Mouse (Mus musculus): ENCODE measurements around the gene Eif2ak4.

The Eif2ak4 gene

DNA sequence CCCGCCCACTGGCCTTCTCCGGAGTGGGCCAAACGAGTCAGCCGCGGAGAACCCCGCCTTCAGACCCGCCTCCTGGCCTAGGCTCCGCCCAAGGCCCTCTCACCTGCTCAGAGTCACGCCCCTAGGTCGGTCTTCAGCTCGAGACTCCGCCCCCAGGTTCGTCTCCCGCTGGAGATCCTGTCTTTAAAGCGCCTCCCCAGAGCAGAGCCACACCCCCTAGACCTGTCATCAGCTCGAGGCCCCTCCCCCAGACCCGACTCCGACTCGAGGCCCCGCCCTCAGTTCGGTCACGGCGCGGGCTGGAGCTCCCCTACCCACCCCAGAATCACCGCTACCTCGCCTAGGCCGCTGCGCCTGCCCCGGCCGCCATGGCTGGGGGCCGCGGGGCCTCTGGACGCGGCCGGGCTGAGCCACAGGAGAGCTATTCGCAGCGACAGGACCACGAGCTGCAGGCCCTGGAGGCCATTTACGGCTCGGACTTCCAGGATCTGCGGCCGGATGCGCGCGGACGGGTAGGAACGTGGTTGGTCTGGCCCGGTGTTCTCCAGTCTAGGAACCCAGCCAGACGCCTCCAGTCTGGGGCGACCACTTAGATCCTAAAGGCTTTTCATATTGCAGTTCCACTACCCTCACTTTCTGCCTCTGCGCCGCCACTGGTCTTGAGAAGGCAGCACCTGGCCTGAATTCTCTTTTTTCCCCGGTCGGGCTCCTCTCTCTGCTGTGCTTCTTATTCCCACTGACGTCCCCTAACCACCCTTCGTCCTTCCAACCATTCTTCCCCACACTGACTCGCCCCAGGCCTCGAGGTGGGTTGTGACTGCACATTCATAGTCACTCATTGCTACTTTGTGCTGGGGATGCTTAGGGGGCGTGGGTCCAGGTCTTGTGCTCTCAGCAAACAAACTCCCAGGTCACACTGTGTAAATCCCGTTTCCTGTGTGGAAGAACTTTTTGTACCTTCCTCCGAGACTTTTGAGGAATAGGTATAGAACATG lies at the start of gene Eif2ak4:
Gene Eif2ak4 (plus strand): TSS at position 278 of the 995 bp plus-strand sequence.
- peak; percentile 99 for DNase-seq (ENCODE audit: low spot score)

DNA sequence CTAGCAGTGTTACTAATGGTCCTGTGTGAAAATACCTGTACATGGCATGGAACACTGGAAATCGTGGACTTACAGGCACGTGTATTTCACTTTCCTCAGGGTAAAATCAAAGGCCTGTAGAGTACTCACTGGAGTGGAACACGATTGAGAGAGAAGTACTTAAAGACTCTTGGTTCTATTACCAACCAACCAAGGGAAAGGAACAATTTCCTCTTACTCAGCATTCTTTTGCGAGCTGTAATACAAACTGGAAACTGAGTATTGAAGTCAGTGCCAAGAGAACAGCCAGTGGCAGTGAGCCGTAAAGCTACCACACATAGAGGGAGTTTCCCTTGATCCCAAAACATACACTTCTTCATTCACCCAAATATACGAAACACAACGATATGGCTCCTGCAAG lies 47.1 kb upstream of the Eif2ak4 start:
- no peak for DNase-seq (ENCODE audit: low spot score)

DNA sequence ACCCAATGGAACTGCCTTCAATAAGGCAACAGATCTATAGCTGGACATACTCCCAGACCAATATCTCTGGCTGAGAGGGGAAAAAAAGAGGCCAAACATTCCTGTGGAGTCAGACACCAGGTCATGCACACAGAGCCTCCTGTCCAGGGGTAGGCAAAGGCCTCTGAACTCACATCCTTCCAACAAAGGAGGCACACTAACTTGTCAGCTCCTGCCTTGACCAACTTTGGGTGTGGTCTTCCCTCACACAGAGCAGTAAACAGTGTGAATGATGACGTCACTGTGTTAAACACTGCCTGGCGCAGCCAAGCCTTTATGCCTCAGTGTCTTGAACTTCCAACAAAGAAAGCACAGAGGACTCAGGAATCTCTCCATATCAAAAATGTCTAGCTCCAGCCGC lies 44.5 kb upstream of the Eif2ak4 start:
- DNase-seq (ENCODE audit: low spot score): no peak

DNA sequence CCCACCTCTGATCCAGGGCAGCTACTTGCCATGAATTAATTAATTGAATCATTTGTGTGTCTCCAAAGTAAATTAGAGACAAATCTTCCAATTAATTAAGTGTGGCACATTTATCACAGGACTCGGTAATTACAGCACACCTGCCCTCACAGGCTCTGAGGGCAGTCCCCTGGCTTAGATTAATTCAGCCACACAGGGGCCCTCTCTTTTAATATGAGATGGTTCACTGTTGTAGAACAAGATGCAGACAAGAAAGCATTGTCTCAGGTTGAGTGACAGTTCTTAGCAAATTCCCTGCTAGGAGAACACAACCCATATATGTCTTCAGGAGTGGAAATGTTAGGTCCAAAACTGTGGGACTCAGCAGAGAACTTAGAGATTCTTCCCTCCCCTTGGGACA lies 42.9 kb upstream of the Eif2ak4 start:
- DNase-seq (ENCODE audit: low spot score): no peak

DNA sequence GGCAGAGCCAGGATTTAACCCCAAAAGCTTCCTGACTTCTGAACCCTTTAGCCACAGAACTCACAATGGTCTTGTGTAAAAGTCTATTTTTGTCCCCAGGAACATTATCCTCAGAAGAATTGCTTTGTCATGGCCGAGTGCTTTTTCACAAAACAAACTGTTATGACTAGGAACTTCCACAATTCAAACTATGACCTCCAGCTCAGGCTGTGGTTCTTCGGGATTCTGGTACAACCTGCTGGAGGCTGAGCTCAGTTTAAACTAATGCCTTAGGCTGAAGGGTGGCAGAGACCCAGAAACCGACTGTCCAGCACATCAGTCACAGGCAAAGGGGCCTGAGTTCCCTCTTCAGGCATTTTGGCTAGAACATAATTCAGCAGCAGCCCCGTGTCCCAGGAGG lies 34.9 kb upstream of the Eif2ak4 start:
- no peak for DNase-seq (ENCODE audit: low spot score)

DNA sequence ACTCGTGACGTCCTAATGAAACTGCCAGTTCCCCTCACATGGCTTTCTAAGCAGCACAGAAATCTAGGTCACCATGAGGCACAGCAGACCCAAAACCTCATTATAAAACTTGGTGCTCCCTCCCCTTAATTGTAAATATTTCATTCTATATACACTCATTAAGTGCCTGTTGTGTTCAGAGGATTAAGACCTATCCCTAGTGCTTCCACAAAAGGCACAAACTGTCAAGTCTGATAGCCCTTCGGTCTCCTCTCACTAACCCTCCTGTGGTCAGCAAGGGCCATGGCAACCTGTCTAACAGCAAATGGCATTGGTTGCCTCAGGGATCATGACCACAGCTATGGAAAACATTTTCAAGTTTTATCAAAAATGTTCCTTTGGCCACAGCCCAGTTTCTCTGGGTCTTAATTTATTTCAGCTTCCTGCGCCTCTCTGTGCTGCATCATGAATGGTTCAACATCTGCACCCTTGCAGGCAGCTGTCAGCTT lies 34.5 kb upstream of the Eif2ak4 start:
- DNase-seq (ENCODE audit: low spot score): no peak

DNA sequence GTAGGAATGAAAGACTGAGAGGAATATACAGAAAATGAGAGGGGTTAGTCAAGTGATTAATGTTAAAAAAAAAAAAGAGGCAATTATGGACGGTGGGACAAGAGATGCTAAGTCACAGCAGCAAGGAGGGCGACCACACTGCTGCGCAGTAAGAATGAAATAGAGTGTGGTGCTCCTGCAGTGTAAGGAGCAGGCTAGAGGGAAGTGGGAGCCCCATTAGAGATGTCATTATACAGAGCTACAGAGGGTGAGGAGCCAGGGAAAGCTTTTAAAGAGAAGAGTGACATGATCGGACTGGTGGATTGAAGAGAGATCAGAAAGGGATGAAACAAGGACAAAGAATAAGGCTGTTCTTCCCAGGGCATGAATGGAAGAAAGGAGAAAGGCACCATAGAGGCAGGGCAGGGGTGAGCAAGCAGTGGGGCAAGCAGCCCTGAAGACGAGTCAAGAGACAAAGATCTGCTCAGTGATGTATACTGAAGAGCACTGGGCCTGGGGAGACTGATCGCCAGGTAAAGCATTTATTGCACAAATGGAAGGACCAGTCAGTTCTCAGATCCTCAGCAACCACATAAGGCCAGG lies 33.2 kb upstream of the Eif2ak4 start:
- no peak for DNase-seq (ENCODE audit: low spot score)

DNA sequence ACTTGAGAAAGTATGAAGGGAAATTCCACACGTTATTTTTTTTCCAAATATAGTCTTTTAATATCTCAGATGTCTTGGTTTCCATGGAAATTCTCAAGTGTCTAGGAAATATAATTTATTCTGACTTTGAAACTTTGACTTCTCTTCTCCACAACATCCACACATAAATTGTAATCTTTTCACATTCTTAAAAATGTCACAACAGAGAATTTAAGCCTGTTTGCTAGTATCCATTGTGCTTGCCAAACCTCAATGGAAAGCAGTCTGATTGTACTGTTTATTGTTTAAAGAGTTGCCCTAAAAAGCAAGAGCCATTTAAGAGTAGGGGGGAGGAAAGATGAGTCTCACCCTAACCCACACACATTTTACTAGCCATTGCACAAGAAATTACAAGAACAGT lies 16.6 kb upstream of the Eif2ak4 start:
- no peak for DNase-seq (ENCODE audit: low spot score)

DNA sequence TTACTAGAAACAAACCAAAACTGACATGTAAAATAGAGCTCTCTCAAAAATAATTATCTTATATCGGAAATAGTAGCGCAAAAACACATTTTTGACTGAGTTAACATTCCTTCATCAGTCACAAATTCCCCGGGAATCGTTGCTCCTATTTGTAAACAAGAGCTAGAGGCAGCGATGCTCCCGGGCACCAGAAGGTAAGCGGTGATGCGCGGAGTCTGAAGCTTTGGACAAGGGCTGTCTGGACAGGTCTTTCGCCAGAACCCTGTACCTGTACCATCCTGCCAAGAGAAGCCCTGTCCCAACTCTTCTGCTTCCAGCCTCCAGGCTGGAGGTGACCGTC lies 15.9 kb upstream of the Eif2ak4 start:
- peak; percentile 44 for DNase-seq (ENCODE audit: low spot score)

DNA sequence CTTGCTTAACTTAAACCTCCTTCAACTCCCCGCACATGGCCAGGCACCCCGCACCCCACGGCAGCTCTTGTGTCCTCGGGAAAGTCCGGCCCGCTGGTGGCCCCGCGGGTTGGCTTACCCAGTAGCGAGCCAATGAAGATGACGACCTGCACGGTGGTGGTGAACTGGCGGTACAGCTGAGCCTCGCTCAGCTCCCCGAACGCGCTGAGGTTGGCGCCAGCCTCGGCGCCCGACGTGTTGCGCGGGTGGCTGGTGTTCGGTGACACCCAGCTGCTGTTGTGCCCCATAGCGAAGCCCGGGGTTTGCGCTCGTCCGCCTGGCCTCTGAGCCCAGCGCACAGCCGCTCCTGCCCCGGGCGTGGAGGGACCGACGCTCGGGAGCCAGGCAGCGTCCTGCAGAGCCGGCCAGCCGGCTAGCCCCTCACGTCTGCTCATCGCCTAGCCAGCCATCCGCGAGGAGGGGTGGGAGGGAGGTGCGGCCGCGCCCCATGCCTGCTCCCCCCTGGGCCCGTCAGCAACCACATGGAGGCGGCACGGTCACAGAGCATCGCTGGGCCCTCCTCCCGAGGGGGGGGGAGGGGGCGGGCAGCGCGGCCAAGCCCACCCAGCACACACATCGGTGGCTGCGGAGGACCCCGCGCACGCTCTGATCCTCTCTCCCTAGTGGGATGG lies 15.4 kb upstream of the Eif2ak4 start, which contains the start of gene Gpr176:
Gene Gpr176 (minus strand): TSS at position 519 of the 671 bp plus-strand sequence.
- DNase-seq (ENCODE audit: low spot score): peak; percentile 62

DNA sequence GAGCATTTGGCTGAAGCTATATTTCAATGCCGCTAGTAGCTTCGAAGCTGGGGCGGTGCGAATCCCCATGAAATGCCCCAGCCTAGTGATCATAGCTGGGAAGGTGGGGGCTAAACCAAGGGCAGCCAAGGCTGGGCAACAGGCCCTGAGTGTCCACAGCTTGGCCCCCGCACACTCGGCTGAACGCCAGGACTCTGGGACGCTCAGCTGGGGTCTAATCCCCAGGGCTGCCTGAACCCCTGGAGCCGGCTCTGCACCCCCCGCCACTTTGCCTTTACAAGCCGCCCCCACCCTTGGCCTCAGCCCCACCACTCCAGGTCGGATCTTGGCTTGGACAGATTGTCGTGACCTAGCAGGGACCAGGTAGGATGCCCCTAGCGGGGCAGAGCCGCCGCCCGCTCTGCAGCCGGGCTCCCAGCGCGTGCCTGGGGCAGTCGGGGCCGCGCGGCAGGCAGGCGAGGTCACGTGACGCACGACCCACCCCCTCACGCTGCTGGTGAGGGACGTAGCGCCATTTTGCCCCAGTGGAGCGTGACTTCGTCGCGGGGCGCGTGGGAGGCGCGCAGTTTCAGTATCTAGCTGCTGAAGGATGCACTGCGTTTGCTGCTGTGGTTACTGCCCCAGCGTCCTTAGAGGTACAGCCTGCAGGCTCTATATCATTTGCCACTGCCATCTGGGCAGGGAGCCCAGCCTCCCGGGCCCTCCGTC lies 14.7 kb upstream of the Eif2ak4 start:
- peak; percentile 90 for DNase-seq (ENCODE audit: low spot score)

DNA sequence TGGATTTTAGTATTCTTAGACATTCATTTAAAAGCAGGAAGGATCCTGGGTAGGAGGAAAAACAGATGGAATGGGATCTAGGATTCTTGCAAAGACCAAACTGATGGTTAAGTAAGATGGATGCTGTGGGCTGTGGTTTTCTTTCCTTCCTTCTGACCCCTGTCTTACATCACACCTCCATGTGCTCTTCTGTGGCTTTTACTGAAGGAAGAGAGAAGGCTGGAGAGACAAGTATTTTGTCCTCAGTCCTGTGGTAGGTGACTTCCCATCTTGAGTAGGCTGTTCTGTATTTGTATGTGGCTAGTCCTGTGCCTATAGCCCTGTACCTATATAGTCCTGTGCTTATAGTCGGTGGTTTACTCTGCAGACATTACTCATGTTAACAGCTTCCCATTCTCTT lies 12.9 kb upstream of the Eif2ak4 start:
- DNase-seq (ENCODE audit: low spot score): no peak

DNA sequence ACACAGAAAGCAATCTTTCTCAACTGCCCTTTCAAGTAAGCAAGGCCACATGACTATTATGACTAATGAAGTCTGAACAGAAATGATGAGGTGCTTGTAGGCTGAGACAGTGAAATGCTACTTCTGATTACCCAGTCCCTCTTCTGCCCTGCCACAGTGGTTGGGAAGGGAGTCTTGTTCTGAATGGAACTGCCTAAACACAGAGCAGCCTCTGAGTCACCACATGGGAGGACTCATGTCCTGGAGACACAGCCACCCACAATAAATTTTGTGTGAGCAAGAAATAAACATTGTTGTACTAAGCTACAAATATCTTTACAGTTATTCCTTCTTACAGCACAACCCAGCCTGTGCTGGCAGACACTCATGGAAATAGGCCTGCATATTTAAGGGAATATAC lies 12.5 kb upstream of the Eif2ak4 start:
- no peak for DNase-seq (ENCODE audit: low spot score)

DNA sequence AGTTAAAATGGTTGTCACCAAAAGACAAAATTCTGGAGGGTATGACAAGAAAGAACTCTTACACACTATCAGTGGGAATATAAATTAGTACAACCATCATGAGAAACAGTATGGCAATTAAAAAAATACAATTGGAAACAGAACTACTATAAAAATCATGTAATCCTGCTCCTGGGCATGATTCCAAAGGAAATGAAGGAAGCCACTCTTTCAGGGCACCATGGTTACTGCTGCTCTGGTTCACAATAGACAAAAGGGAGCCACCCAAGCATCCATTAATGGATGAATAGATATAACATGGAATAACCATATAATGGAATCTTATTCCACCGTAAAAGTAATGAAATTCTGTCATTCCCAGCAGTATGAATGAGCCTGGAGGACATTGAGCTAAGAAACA lies 8.7 kb upstream of the Eif2ak4 start:
- no peak for DNase-seq (ENCODE audit: low spot score)

DNA sequence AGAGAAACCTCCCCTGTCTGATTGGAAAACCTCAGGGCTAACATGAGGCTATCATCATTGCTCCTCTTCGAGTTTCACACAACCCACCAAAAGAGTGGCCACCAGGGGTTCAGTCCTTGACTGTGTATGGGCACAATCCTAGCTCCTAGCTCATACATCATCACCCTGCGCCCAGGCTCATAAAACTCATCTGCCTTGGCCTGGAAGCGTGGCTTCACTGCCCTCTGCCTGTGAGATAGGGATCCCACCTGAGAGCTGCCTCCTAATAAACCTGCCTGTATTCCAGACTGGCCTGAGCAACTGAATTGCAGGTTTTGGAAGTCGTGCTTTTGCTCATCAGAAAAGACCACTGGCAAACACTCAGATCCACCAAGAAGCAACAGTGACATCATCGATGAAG lies 5.0 kb upstream of the Eif2ak4 start:
- no peak for DNase-seq (ENCODE audit: low spot score)

DNA sequence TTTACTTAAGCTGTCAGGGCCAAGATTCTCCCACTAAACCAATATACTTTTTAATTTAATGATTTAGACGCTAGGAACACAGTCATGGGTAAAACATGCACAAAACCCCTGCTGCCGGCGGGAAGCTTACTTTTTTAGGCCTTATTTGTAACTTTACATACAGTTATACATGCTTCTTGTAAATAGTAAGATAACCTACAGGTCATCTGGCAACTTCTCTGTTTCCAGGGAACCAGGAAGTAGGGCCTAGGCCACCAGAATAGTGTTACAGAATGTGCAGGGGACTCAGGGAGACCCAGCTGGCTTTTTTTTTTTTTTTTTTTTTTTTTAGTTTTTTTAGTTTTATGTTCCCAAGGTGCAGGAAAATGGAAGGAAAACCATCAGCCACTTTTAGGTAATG lies 1.2 kb downstream of the Eif2ak4 start:
- DNase-seq (ENCODE audit: low spot score): no peak

DNA sequence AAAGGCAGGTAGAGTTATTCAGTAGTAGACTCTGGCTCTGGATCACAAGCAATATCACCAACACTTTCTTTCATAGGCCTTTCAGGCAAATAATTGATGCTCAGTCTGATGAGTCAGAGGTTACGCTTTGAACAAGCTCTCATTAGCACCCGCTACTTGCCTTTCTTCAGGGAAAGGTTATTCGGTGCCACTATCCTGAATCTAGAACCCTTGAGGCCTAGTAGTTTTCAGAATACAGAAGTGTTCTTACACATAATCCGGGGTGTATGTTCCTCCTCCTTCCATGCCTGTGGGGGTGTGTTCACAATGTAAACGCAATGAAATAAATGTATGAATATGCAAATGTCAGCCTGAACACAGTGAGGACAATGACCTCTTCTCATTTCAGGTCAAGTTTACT lies 1.7 kb downstream of the Eif2ak4 start:
- peak; percentile 11 for DNase-seq (ENCODE audit: low spot score)

DNA sequence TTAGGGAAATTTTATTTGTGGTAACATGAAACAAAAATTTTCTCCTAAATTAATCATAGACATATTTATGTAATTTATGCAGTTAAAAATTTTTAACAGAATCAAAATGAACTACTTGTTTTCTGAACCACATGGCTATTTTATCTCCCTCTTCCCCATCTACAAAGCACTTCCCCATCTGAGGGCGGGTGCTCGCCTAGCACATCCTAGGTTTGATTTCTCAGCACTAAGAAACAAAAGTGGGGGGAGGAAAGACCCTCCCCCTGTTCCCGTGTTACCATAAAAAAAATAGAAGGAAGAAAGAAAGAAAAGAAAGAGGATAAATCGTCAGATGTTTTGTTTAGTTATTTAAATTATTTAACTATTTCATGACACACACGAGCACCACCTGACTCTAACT lies 2.8 kb downstream of the Eif2ak4 start:
- no peak for DNase-seq (ENCODE audit: low spot score)

DNA sequence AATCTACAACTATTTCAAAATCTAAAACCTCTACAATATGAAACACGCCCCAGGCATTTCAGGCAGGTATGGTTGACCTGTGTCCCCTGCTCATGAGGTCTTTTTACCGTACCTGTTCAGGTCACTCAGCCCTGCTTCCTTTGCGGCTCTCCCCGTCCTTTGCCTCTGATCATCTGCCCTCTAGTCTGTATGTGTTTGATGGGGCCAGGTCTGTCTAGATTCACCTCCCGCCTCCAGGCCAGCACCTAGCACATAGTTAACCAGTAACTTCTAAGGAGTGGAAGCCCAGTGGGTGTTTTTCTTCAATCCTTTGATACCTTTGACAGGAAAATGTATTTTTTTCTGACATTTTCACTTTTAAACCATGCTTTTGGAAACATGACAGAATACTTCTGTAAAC lies 11.3 kb downstream of the Eif2ak4 start:
- no peak for DNase-seq (ENCODE audit: low spot score)

DNA sequence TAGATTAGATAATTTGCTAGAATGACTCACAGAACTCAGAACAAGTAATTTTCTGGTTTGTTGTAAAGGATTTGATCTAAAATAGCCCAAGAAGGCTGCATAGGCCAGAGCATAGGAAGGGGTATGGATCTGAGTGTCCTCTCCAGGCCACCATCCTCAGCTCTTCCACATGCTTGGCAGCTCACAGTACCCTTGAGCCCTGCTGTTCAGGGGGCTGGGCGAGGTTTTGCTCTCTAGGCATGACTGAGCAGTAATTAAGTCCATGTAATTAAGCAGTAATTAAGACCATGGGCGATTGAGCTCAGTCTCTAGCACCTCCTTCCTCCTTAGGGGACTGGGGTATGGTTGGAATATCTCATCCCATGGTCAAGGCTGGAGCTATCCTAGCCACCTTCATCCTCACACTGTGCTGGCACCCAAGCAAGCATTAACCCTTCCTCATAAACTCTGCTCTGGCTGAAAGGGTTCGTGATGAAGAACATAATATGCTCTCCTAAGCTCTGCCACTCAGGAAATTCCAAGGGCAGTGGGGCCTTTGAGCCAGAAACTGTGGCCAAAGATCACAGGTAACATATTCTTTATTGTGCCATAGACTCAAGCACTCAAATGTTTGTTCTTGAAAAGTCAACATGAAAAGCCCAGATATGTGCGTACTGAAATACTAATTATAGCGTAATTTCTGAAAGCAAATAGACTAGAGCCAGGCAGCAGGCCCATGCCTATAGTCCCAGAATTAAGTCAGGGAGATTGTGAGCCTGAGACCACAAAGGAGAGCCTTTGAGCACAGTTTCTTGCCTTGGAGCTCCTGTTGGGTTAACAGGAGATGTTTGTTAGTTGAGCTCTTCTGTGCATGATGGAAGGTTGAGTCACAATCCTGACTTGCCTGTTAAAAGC lies 13.7 kb downstream of the Eif2ak4 start:
- no peak for DNase-seq (ENCODE audit: low spot score)

DNA sequence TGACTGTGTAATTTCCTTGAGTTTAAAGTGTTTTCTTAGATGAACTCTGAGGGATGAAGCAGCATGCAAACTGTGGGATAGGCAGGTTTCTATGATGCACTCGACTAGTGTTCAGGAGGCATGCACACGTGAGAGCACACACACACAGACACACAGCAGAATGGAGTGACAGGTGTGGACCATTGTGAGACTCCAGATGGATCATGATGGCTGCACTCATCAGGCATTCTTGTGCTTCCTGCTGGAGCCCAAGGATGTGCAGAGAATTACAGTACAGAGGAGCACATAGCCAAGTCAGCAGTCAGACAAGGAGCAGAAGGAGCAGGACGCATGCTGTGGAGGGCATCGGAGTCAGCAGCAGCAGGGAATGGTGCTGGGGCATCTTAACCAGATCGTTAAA lies 15.9 kb downstream of the Eif2ak4 start:
- no peak for DNase-seq (ENCODE audit: low spot score)
